Mouse (Mus musculus) monocyte, adult 2 months (primary cell): ENCODE measurements around the gene 2010109A12Rik.
A peak's percentile ranks its signal among the peaks of the same experiment; 100 is the strongest.

Experiments used
- DNase-seq, 2 experiments: peaks; one replicate each; pipeline ENCODE4 v3.0.0; 2022; ENCODE audit warnings: low spot score in 2 of 2, low read depth in 1 of 2

2010109A12Rik gene

GRCm38 (mm10) chr5:93206109-93207005 lies at the start of gene 2010109A12Rik, which contains the start of gene Ccni:
TSS of gene 2010109A12Rik (plus strand) at chr5:93206518.
TSS of gene Ccni (minus strand) at chr5:93206495.
- DNase-seq: peak; percentile 80 to 92

- DNase-seq: no peak
Observed at GRCm38 (mm10) chr5:93163541-93163940, 42.8 kb upstream of the 2010109A12Rik start.

- DNase-seq: no peak
Observed at GRCm38 (mm10) chr5:93167919-93168516, 38.3 kb upstream of the 2010109A12Rik start.

- DNase-seq: no peak
Observed at GRCm38 (mm10) chr5:93168654-93169053, 37.7 kb upstream of the 2010109A12Rik start.

GRCm38 (mm10) chr5:93171420-93171819 lies 34.9 kb upstream of the 2010109A12Rik start:
- DNase-seq: no peak

- DNase-seq: no peak
Observed at GRCm38 (mm10) chr5:93172536-93172935, 33.8 kb upstream of the 2010109A12Rik start.

- no peak for DNase-seq
Observed at GRCm38 (mm10) chr5:93174675-93175074, 31.6 kb upstream of the 2010109A12Rik start.

GRCm38 (mm10) chr5:93178616-93179015 lies 27.7 kb upstream of the 2010109A12Rik start:
- no peak for DNase-seq

- no peak for DNase-seq
Observed at GRCm38 (mm10) chr5:93180252-93180651, 26.1 kb upstream of the 2010109A12Rik start.

- DNase-seq: no peak
Observed at GRCm38 (mm10) chr5:93183311-93183710, 23.0 kb upstream of the 2010109A12Rik start.

GRCm38 (mm10) chr5:93184548-93184947 lies 21.8 kb upstream of the 2010109A12Rik start:
- no peak for DNase-seq

GRCm38 (mm10) chr5:93189607-93190006 lies 16.7 kb upstream of the 2010109A12Rik start:
- no peak for DNase-seq

- no peak for DNase-seq
Observed at GRCm38 (mm10) chr5:93190428-93190827, 15.9 kb upstream of the 2010109A12Rik start.

GRCm38 (mm10) chr5:93198232-93198631 lies 8.1 kb upstream of the 2010109A12Rik start:
- no peak for DNase-seq

GRCm38 (mm10) chr5:93201181-93201580 lies 5.1 kb upstream of the 2010109A12Rik start:
- DNase-seq: no peak

- DNase-seq: peak in 1 of 2 experiments; percentile 32
Observed at GRCm38 (mm10) chr5:93205371-93206108, 778 bp upstream of the 2010109A12Rik start.

GRCm38 (mm10) chr5:93207006-93207348 lies 659 bp downstream of the 2010109A12Rik start:
- DNase-seq: no peak

GRCm38 (mm10) chr5:93207555-93207954 lies 1.2 kb downstream of the 2010109A12Rik start:
- no peak for DNase-seq

- DNase-seq: no peak
Observed at GRCm38 (mm10) chr5:93218375-93218774, 12.1 kb downstream of the 2010109A12Rik start.

- DNase-seq: no peak
Observed at GRCm38 (mm10) chr5:93221661-93222060, 15.3 kb downstream of the 2010109A12Rik start.

- no peak for DNase-seq
Observed at GRCm38 (mm10) chr5:93224549-93224948, 18.2 kb downstream of the 2010109A12Rik start.

- DNase-seq: no peak
Observed at GRCm38 (mm10) chr5:93227157-93227556, 20.8 kb downstream of the 2010109A12Rik start.
